Mouse (Mus musculus): ENCODE results near the gene Slc2a8.

DNA sequence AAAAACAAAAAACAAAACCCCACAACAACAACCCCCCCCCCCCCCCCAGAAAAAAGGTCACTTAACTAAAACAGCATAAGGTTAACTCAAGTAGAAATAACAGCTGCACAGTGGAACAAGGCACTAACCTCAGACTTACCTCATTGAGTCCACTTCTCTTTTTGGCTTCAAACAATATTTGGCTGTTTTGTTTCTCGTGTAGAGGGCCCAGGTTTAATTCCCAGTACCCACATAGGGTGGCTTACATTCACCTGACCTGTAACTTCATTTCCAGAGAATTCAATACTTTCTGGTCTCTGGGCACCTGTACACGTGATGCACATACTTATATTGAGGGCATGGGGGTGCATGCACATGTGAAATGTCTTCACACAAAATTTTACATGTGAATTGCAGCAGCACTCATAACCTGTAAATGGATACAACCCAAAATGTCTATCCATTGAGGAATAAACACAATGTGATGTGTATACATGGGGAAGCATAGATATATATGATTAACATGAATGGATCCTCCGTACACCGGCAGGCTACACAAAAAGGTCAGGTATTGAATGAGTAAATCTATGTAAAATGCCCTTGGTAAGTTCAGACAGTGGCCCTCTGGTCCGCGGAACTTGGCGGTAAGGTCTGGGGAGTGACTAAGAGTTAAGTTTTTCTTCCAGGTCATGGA, 16.2 kb downstream of the Slc2a8 start:
- no peak for TF ChIP-seq CTCF (IDR thresholded peaks at IDR 0.05; ENCODE audit: low read depth)
- no peak for TF ChIP-seq EP300 (IDR thresholded peaks at IDR 0.05; ENCODE audit: low read depth)
